Mouse (Mus musculus) spleen, adult 2 months (tissue): ENCODE measurements around the gene Gm9736. TPM values are rescaled to one million over a fixed set of nuclear protein-coding genes. Genes with fewer than 3 reads are reported as not detected.
"Not testable (repeated sequence)": the region's sequence is repeated elsewhere in the genome, so short reads cannot be mapped to it uniquely, and the experiment has no call there.

Source experiments
- DNase-seq, 2 experiments: peaks; one replicate each; pipeline versions ENCODE4 v3.0.0 to v3.0.0-alpha.2; 2012 to 2021; ENCODE audit warnings: low spot score in 2 of 2, low read depth in 1 of 2
- H3K27ac ChIP-seq: fragments of 200-500 bp; 2 replicates; pipeline ENCODE4 v1.5.1; 2012; ENCODE audit warnings: low read length, inconsistent platforms; ENCODE audit not compliant: insufficient read depth
- H3K27me3 ChIP-seq: fragments of 200-500 bp; 2 replicates; pipeline ENCODE4 v1.6.1; 2012; ENCODE audit warnings: mild to moderate bottlenecking, moderate library complexity, low read length, inconsistent platforms; ENCODE audit not compliant: control insufficient read depth, insufficient read depth
- H3K36me3 ChIP-seq: fragments of 200-500 bp; 2 replicates; pipeline ENCODE4 v1.6.1; 2012; ENCODE audit warnings: mild to moderate bottlenecking, low read length, inconsistent platforms; ENCODE audit not compliant: control insufficient read depth, insufficient read depth
- H3K4me1 ChIP-seq: fragments of 200-500 bp; 2 replicates; pipeline ENCODE4 v1.6.1; 2011; ENCODE audit warnings: inconsistent platforms; ENCODE audit not compliant: control insufficient read depth, insufficient read depth, insufficient read length
- H3K4me3 ChIP-seq: fragments of 200-500 bp; 2 replicates; pipeline ENCODE4 v1.5.1; 2011; ENCODE audit warnings: mild to moderate bottlenecking, inconsistent platforms; ENCODE audit not compliant: insufficient read depth, insufficient read length; ENCODE audit errors: extremely low read depth
- CTCF ChIP-seq: fragments of 200-500 bp; IDR thresholded peaks from 2 replicates; pipeline ENCODE4 v1.5.1; 2011; ENCODE audit warnings: mild to moderate bottlenecking, inconsistent platforms; ENCODE audit not compliant: insufficient read depth, insufficient read length, insufficient replicate concordance; ENCODE audit errors: extremely low read depth
- POLR2A ChIP-seq: fragments of 200-500 bp; IDR thresholded peaks from 2 replicates; pipeline ENCODE4 v1.6.1; 2011; ENCODE audit warnings: low read depth, low read length, inconsistent platforms
- WGBS: fragments of 180-500 bp; shearing (Covaris S2); methylation state at CpG from one replicate; pipeline ENCODE4 v1.1.7; 2018; 5-methylcytosine and 5-hydroxymethylcytosine counted together
- polyA plus RNA-seq: library from polyadenylated mRNA; depleted of rRNA; stranded (reverse); fragments of >200 nt; gene quantifications from 2 replicates; pipeline ENCODE4 v1.2.3, GENCODE M21; 2012; rRNA removed

Gm9736 gene
- not detected in 2 replicates for polyA plus RNA-seq

DNA sequence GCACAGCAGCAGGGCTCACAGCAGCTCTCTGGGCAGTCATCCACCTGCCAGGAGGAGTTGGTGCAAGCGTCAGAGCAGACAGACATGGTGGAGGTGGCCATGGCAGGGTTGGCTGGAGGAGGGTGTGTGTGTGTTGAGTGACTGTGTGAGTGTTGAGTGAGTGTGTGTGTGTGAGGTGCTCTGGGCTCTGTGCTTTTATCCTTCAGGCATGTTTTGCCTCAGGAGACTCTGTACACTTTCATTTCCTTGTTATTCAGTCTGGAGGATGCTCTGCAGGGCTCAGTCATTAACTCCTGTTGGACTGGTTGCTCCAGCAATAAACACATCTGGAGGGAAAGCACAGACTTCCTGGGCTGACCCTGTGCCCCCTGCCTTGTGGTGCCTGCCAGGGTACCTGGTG, at the start of gene Gm9736:
TSS of gene Gm9736 (minus strand) at position 101 of the 400 bp plus-strand sequence.
- not testable (repeated sequence) for H3K27me3 ChIP-seq, DNase-seq, H3K27ac ChIP-seq, H3K4me1 ChIP-seq, H3K36me3 ChIP-seq, H3K4me3 ChIP-seq
- 73% methylated on average over 1 of the region's 1 CpGs for WGBS

DNA sequence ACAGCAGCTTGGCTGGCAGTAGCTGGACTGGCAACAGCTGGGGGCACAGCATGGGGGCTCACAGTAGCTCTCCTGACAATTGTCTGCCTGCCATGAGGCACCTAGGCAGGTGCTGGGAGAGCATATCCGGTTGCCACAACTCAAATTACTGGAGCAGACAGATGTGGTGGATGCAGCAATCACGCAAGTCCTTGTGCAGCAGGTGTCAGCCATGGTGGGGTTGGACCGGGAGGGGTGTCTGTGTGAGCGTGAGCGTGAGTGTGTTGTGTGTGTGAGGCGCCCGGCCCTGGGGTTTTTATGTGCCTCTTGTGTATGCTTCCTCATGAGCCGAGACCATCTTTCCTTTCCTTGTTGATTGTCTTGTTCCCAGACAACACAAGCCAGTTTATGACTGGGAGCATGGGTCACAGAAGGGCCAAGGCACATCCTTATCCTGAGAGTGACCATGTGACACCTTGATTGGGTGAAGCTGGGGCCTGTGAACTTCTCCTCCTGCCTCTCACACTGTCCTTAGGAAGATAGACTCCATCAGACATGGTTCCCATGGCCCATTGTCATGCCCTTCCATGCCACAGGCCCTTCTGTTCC, 47.9 kb upstream of the Gm9736 start, which contains the start of gene Gm19668:
TSS of gene Gm19668 (minus strand) at position 213 of the 588 bp plus-strand sequence.
- no peak within 1 kb of the TSS for H3K27ac ChIP-seq
- WGBS, result 68% methylated on average over 8 of the region's 8 CpGs
- TF ChIP-seq CTCF (no peak), POLR2A (no peak)
- H3K4me3 ChIP-seq, result no peak within 1 kb of the TSS
- H3K4me1 ChIP-seq, result no peaks in the 10 kb centered on the region
- no peaks in the 10 kb centered on the region for H3K27me3 ChIP-seq
- no peak for DNase-seq
- no peaks in the 10 kb centered on the region for H3K36me3 ChIP-seq

DNA sequence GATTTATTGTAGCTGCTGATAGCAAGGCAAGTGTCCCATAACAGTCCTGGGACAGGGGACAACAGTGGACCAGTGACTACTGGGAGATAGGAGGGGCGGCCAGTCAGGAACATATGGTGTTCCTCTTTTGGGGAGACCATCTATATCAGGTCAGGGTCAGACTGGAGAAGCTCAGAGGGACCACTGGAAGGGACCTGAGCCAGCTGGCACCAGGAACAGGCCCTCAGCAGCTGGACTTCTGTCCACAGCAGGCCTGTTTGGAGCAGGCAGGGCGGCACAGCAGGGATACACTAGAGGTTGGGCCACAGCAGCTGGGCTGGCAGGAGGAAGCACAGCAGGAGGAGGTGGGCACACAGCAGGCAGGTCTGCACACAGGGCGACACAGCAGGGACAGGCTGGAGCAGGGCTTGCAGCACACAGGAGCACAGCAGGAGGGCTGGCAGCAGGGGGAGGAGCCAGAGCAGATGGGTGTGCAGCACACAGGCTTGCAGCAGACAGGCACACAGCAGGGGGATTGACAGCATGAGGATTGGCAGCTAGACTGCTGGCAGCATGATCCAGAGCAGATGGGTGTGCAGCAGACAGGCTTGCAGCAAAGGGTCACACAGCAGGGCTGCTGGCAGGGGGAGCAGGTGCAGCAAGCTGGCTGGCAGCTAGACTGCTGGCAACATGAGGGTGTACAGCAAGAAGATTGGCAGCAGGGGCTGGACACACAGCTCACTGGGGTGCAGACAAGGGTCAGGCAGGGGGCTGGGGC, 47.2 kb upstream of the Gm9736 start:
- WGBS, result 56% methylated on average over 3 of the region's 3 CpGs
- H3K4me3 ChIP-seq, H3K4me1 ChIP-seq, H3K27ac ChIP-seq, H3K27me3 ChIP-seq, H3K36me3 ChIP-seq, DNase-seq: not testable (repeated sequence)

DNA sequence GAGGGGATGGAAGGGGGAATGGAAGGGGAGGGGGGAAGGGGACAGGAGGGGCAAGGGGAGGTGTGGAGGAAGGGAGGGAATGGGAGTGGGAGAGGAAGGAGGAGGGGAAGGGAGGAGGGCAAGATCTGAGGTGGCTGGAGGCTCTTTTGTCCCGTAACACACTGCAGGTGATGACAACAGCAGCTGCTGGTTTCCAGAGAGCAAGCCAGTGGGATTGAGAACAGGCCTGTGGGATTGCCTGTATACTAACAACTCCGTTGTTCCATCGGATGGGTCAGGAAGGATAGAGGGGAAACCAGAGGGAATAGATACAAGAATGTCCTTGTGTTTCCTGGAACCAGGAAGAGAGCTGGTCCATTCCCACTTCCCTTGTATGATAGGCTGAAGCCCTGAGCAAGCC, 46.5 kb upstream of the Gm9736 start:
- WGBS, result 54% methylated on average over 3 of the region's 3 CpGs
- Histone ChIP-seq H3K27me3 (no peaks in the 10 kb centered on the region), H3K4me1 (no peaks in the 10 kb centered on the region), H3K27ac (no peak overlapping the region), H3K36me3 (no peaks in the 10 kb centered on the region), H3K4me3 (no peak overlapping the region)
- no peak for DNase-seq
- TF ChIP-seq CTCF, result no peak
- TF ChIP-seq POLR2A, result no peak

DNA sequence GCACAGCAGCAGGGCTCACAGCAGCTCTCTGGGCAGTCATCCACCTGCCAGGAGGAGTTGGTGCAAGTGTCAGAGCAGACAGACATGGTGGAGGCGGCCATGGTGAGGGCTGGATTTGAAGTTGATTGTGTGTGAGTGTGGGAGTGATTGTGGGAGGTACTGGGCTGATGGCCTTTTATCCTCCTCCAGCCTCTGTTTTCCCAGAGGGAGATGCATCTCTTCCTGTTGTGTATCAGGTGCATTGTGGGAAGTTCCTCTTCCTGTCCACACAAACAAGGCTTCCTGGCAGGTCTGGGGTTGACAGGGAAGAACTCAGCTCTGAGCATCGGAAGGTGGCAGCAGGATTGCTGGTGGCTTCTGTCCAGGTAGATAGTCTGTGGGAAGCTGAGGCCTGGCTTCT, 43.8 kb upstream of the Gm9736 start, which contains the start of gene Gm9639:
TSS of gene Gm9639 (minus strand) at position 101 of the 400 bp plus-strand sequence.
- H3K27ac ChIP-seq, result no peak within 1 kb of the TSS
- TF ChIP-seq CTCF (no peak), POLR2A (no peak)
- no peak for DNase-seq
- no peak within 1 kb of the TSS for H3K4me3 ChIP-seq
- H3K27me3 ChIP-seq, result no peaks in the 10 kb centered on the region
- 66% methylated on average over 2 of the region's 2 CpGs for WGBS
- H3K4me1 ChIP-seq, result no peaks in the 10 kb centered on the region
- H3K36me3 ChIP-seq, result no peaks in the 10 kb centered on the region

DNA sequence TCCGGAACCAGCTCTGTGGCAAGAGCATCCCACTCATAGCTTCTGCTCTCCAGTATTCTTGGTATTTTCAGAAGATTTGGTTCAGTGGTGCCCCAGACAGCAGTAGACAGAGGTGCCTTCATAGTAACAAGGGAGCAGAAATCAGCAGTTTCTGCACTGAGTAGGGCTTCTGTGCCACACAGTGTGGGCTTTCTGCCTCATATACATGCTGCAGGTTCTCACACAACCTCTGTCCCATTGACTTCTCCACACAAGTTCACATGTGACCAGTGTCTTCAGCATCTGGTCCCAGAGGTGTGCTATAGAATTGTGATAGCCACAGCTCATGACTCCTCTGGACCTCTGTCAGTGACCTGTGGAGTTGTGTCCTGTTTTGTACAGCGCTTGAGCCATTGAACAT, 37.5 kb upstream of the Gm9736 start:
- TF ChIP-seq POLR2A (no peak), CTCF (no peak)
- H3K4me1 ChIP-seq, result no peaks in the 10 kb centered on the region
- DNase-seq, result no peak
- no peak overlapping the region for H3K4me3 ChIP-seq
- H3K27ac ChIP-seq, result no peak overlapping the region
- no peaks in the 10 kb centered on the region for H3K36me3 ChIP-seq
- no peaks in the 10 kb centered on the region for H3K27me3 ChIP-seq
- 70% methylated on average over 2 of the region's 2 CpGs for WGBS

DNA sequence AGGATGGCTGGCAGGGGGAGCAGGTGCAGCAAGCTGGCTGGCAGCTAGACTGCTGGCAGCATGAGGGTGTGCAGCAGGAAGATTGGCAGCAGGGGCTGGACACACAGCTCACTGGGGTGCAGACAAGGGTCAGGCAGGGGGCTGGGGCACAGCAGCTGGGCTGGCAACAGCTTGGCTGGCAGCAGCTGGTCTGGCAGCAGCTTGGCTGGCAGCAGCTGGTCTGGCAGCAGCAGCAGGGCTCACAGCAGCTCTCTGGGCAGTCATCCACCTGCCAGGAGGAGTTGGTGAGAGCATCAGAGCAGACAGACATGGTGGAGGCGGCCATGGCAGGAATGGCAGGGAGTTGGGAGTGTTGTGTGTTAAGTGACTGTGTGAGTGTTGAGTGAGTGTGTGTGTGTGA, 36.7 kb upstream of the Gm9736 start, which contains the start of gene Gm7137:
TSS of gene Gm7137 (minus strand) at position 325 of the 400 bp plus-strand sequence.
- WGBS, result 78% methylated on average over 1 of the region's 1 CpGs
- not testable (repeated sequence) for DNase-seq, H3K4me3 ChIP-seq

DNA sequence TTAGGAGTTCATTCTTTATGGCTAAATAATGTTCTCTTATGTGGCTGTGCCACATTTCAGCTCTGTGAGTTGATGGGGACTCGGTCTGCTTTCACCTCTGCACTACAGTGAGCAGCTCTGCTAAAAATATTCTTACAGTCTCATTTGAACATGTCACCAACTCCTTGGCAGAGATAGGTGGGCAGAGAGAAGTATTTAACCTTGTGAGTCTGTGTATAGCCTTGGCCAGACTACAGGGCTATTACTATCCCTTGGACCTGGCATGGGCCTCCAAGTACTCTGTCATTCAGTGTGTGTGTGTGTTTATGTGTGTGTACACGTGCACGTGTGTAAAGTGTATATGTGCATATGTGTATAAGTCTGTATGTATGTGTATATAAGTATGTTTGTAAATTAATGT, 32.2 kb upstream of the Gm9736 start:
- H3K27me3 ChIP-seq, DNase-seq, H3K36me3 ChIP-seq, H3K27ac ChIP-seq, H3K4me1 ChIP-seq, H3K4me3 ChIP-seq: not testable (repeated sequence)
- 96% methylated on average over 2 of the region's 3 CpGs for WGBS

More for the DNA sequence above, 36.7 kb upstream of the Gm9736 start, which contains the start of gene Gm7137:
- not testable (repeated sequence) for H3K4me1 ChIP-seq, H3K36me3 ChIP-seq, H3K27ac ChIP-seq, H3K27me3 ChIP-seq

DNA sequence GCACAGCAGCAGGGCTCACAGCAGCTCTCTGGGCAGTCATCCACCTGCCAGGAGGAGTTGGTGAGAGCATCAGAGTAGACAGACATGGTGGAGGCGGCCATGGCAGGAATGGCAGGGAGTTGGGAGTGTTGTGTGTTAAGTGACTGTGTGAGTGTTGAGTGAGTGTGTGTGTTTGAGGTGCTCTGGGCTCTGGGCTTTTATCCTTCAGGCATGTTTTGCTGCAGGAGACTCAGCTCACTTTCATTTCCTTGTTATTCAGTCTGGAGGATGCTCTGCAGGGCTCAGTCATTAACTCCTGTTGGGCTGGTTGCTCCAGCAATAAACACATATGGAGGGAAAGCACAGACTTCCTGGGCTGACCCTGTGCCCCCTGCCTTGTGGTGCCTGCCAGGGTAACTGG, 31.3 kb upstream of the Gm9736 start, which contains the start of gene Gm3250:
TSS of gene Gm3250 (minus strand) at position 101 of the 400 bp plus-strand sequence.
- DNase-seq, H3K4me1 ChIP-seq, H3K36me3 ChIP-seq, H3K27me3 ChIP-seq, H3K4me3 ChIP-seq, H3K27ac ChIP-seq: not testable (repeated sequence)
- 40% methylated on average over 1 of the region's 1 CpGs for WGBS

DNA sequence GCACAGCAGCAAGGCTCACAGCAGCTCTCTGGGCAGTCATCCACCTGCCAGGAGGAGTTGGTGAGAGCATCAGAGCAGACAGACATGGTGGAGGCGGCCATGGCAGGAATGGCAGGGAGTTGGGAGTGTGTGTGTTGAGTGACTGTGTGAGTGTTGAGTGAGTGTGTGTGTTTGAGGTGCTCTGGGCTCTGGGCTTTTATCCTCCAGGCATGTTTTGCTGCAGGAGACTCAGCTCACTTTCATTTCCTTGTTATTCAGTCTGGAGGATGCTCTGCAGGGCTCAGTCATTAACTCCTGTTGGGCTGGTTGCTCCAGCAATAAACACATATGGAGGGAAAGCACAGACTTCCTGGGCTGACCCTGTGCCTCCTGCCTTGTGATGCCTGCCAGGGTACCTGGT, 25.7 kb upstream of the Gm9736 start, which contains the start of gene Gm7138:
TSS of gene Gm7138 (minus strand) at position 101 of the 400 bp plus-strand sequence.
- DNase-seq, result not testable (repeated sequence)
- WGBS, result 63% methylated on average over 1 of the region's 1 CpGs

More for the DNA sequence above, 25.7 kb upstream of the Gm9736 start, which contains the start of gene Gm7138:
- not testable (repeated sequence) for H3K4me3 ChIP-seq, H3K4me1 ChIP-seq, H3K36me3 ChIP-seq, H3K27me3 ChIP-seq, H3K27ac ChIP-seq
